Mouse (Mus musculus) megakaryocyte, embryonic 14.5 days (primary cell): ENCODE data around the gene Slc25a39. TPM values are rescaled to one million over a fixed set of nuclear protein-coding genes. Genes with fewer than 3 reads are reported as not detected.

ENCODE experiments used
- H3K27me3 ChIP-seq: replicated peaks from 2 replicates; pipeline ENCODE3; 2012; ENCODE audit warnings: inconsistent platforms
- H3K36me3 ChIP-seq: replicated peaks from 2 replicates; pipeline ENCODE3; 2012; ENCODE audit warnings: low read length, inconsistent platforms, mixed read lengths
- H3K4me1 ChIP-seq: 2 replicates; pipeline ENCODE4 v1.6.1; 2012; ENCODE audit warnings: inconsistent platforms
- H3K4me3 ChIP-seq: replicated peaks from 2 replicates; pipeline ENCODE3; 2012; ENCODE audit warnings: moderate library complexity, mild to moderate bottlenecking, inconsistent platforms
- H3K9me3 ChIP-seq: 2 replicates; pipeline ENCODE4 v1.6.1; 2012; ENCODE audit warnings: inconsistent platforms
- FLI1 ChIP-seq: IDR thresholded peaks from 2 replicates; pipeline ENCODE4 v1.6.1; 2012; ENCODE audit warnings: low read length, inconsistent platforms, mixed read lengths
- GATA1 ChIP-seq: IDR thresholded peaks from 3 replicates; pipeline ENCODE4 v1.6.1; 2012; ENCODE audit warnings: mixed read lengths, low read length, inconsistent platforms, borderline replicate concordance
- polyA plus RNA-seq: library from polyadenylated mRNA; stranded (reverse); fragments of >175 nt; gene quantifications from 2 replicates; pipeline ENCODE4 v1.2.3, GENCODE M21; 2012; ENCODE audit warnings: low replicate concordance; ENCODE audit not compliant: insufficient read depth

The Slc25a39 gene
- polyA plus RNA-seq, 1 experiment, result 164 TPM

GRCm38 (mm10) chr11:102386121-102386520 is 21.6 kb downstream of the Slc25a39 start:
- Histone ChIP-seq H3K9me3 (no peaks in the 10 kb centered on the region), H3K27me3 (peaks cover 42% of the 10 kb centered on the region), H3K4me1 (peaks cover 13% of the 10 kb centered on the region), H3K4me3 (no peak overlapping the region), H3K36me3 (no peaks in the 10 kb centered on the region)
- TF ChIP-seq FLI1, result no peak
- no peak for TF ChIP-seq GATA1

GRCm38 (mm10) chr11:102385075-102385474 is 22.7 kb downstream of the Slc25a39 start:
- H3K4me1 ChIP-seq, result peaks cover 13% of the 10 kb centered on the region
- TF ChIP-seq FLI1 (no peak), GATA1 (no peak)
- no peak overlapping the region for H3K4me3 ChIP-seq
- no peaks in the 10 kb centered on the region for H3K36me3 ChIP-seq
- H3K9me3 ChIP-seq, result 0 out of 2 replicates have a peak, but pooled peaks cover 2% of the 10 kb centered on the region
- peaks cover 36% of the 10 kb centered on the region for H3K27me3 ChIP-seq

DNA sequence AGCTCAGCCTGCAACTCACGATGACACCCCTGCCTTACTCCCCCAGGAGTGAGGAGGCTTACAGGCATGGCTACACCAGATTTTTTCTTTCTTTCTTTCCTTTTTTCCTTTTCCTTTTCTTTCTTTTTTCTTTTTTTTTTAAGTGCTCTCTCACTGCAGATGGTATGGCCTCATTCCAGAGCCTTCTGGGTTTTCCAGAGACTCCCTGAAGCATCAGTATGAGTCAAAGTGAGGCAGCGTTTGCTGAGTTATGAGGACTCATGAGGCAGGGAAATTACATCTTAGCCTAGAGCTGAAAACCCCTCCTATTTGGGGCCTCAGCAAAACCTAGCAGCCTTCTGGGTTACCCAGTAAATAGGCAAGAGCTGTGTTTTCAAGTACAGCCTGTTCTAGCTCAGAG is 23.3 kb downstream of the Slc25a39 start:
- Histone ChIP-seq H3K4me1 (peaks cover 13% of the 10 kb centered on the region), H3K4me3 (no peak overlapping the region), H3K9me3 (peaks cover 5% of the 10 kb centered on the region), H3K27me3 (peaks cover 36% of the 10 kb centered on the region), H3K36me3 (no peaks in the 10 kb centered on the region)
- no peak for TF ChIP-seq FLI1
- TF ChIP-seq GATA1, result no peak

- TF ChIP-seq FLI1 (no peak), GATA1 (no peak)
- H3K4me1 ChIP-seq, result peaks cover 13% of the 10 kb centered on the region
- H3K27me3 ChIP-seq, result peaks cover 40% of the 10 kb centered on the region
Observed at GRCm38 (mm10) chr11:102383365-102384136, 24.2 kb downstream of the Slc25a39 start.

GRCm38 (mm10) chr11:102382794-102383193 is 25.0 kb downstream of the Slc25a39 start:
- no peak for TF ChIP-seq GATA1
- TF ChIP-seq FLI1, result no peak
- no peak overlapping the region for H3K4me3 ChIP-seq
- peaks cover 13% of the 10 kb centered on the region for H3K4me1 ChIP-seq

More at GRCm38 (mm10) chr11:102383365-102384136, 24.2 kb downstream of the Slc25a39 start:
- Histone ChIP-seq H3K4me3 (no peak overlapping the region), H3K36me3 (no peaks in the 10 kb centered on the region), H3K9me3 (peaks cover 13% of the 10 kb centered on the region)

DNA sequence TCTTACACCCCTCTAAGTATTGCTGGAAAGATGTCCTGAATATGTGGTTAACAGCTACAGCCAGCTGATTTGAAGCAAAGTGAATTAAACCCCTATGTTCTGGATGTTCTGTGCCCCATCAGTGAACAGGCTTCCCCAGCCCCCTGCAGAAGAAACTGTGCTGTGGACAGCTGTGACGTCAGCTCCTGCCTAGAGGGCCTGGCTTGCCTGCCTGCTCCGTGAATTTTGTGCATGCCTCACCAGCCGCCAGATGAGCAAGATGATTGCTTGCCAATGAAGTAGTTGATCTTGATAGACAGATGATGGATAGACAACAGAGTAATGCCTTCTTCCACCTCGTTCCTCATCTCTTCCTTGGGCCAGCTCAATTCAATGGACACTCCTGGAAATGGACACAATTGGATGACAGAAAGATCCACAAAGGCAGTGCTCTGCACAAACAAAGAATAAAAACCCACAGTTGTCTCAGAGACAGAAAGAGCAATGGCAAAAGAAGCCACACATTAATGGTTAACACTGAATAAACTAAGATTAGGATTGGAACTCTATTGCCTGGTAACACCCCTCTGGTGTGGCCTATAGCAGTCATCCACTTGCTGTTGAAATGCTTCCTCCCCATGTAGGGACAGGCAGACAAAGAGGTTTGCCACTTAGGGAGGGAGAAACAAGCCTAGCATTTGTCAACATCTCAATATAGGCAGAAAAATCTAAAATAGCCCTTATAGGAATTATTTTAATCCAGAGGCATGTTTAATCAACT is 26.2 kb downstream of the Slc25a39 start:
- peaks cover 16% of the 10 kb centered on the region for H3K4me1 ChIP-seq
- H3K27me3 ChIP-seq, result peaks cover 50% of the 10 kb centered on the region
- peaks cover 26% of the 10 kb centered on the region for H3K9me3 ChIP-seq

More at GRCm38 (mm10) chr11:102382794-102383193, 25.0 kb downstream of the Slc25a39 start:
- H3K9me3 ChIP-seq, result peaks cover 18% of the 10 kb centered on the region
- H3K27me3 ChIP-seq, result peaks cover 41% of the 10 kb centered on the region
- H3K36me3 ChIP-seq, result no peaks in the 10 kb centered on the region

DNA sequence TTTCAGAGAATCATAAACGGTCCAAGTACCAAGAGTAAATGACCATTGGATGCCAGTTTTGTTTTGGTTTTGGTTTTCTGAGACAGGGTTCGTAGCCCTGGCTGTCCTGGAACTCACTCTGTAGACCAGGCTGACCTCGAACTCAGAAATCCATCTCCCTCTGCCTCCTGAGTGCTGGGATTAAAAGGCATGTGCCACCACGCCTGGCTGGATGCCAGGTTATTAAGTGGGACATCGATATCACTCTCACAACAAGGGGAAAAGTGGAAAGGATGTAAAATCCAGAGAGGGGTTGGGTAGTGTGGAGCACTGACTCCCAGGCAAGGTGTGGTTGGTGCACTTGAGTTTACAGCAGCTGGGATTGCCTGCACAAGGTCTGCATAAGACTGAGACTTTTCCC is 27.7 kb downstream of the Slc25a39 start:
- Histone ChIP-seq H3K36me3 (no peaks in the 10 kb centered on the region), H3K4me3 (no peak overlapping the region), H3K9me3 (peaks cover 26% of the 10 kb centered on the region), H3K27me3 (peaks cover 51% of the 10 kb centered on the region), H3K4me1 (peaks cover 23% of the 10 kb centered on the region)
- no peak for TF ChIP-seq GATA1
- TF ChIP-seq FLI1, result no peak

More for the DNA sequence above, 26.2 kb downstream of the Slc25a39 start:
- Histone ChIP-seq H3K4me3 (no peak overlapping the region), H3K36me3 (no peaks in the 10 kb centered on the region)
- no peak for TF ChIP-seq FLI1
- TF ChIP-seq GATA1, result no peak

GRCm38 (mm10) chr11:102377186-102377585 is 30.6 kb downstream of the Slc25a39 start:
- TF ChIP-seq FLI1 (no peak), GATA1 (no peak)
- peaks cover 67% of the 10 kb centered on the region for H3K27me3 ChIP-seq
- peaks cover 19% of the 10 kb centered on the region for H3K4me1 ChIP-seq
- no peak overlapping the region for H3K4me3 ChIP-seq
- H3K9me3 ChIP-seq, result peaks cover 26% of the 10 kb centered on the region
- H3K36me3 ChIP-seq, result no peaks in the 10 kb centered on the region

DNA sequence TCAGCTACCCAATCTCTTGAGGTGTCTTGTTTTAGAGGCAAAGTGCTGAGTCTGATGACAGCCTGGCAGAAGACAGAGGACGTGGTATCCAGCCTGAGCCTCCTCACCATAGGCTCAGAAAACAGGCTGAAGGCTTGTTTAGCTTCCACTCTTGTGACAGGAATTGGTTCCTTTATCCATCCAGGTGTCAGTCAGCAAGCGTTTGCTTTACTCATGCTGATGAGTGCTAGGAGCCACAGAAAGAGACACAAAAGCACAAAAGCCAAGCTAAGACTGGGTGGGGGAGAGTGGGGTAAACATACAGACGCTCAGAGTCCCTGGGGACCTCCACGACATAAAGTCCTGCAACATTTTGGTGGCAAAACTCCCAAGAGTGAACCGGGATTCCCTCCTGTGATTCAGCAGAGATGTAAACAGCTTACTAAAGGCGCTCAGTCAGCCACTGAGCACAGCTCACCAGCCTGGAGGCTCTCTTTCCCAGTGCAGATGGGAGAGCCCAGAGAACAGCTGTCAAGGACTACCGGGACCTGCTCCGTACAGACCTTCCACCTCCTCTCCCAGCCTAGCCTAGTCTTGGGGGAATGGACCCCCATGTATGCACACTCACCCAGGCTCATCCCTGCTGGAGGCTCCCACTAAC is 31.4 kb downstream of the Slc25a39 start:
- Histone ChIP-seq H3K36me3 (no peaks in the 10 kb centered on the region), H3K4me3 (no peak overlapping the region), H3K27me3 (peaks cover 67% of the 10 kb centered on the region), H3K9me3 (peaks cover 26% of the 10 kb centered on the region), H3K4me1 (peaks cover 19% of the 10 kb centered on the region)
- TF ChIP-seq GATA1 (no peak), FLI1 (no peak)
